Mouse (Mus musculus): ENCODE results near the gene Mapt.

GRCm38 (mm10) chr11:104363823-104364600, 132.8 kb downstream of the Mapt start:
- TF ChIP-seq POLR2A (IDR thresholded peaks at IDR 0.05; ENCODE audit: insufficient read length, low read depth) (no peak), MYOG (IDR thresholded peaks at IDR 0.05; ENCODE audit: control insufficient read depth in 1 of 3, insufficient read depth in 1 of 3, insufficient read length in 2 of 3, low read depth in 2 of 3) (no peak), POLR2AphosphoS2 (IDR thresholded peaks at IDR 0.05; ENCODE audit: insufficient read length, low read depth) (no peak), TCF12 (IDR thresholded peaks at IDR 0.05; ENCODE audit: insufficient read depth, poor library complexity, severe bottlenecking) (no peak), USF1 (IDR thresholded peaks at IDR 0.05; ENCODE audit: low read depth) (no peak), MYOD1 (IDR thresholded peaks at IDR 0.05; ENCODE audit: control insufficient read depth in 1 of 3, insufficient read length in 2 of 3, low read depth in 2 of 3) (no peak), E2F4 (IDR thresholded peaks at IDR 0.05; ENCODE audit: insufficient read depth) (no peak)
